Mouse (Mus musculus) midbrain, postnatal 0 days (tissue): ENCODE data around the gene Hk3. TPM values are rescaled to one million over a fixed set of nuclear protein-coding genes. Genes with fewer than 3 reads are reported as not detected.

Experiments
- ATAC-seq: fragments of 200-750 bp; cut with Nextera tagmentation; 2 replicates; pipeline ENCODE4 v1.8.0; 2017; ENCODE audit warnings: moderate number of reproducible peaks, mild to moderate bottlenecking, moderate TSS enrichment, moderate library complexity; ENCODE audit not compliant: low FRiP score
- DNase-seq: peaks from one replicate; pipeline ENCODE4 v3.0.0-alpha.2; 2015; ENCODE audit warnings: low spot score
- H3K27ac ChIP-seq: fragments of 300-500 bp; sonication (generic); 2 replicates; pipeline ENCODE4 v1.5.1; 2014; ENCODE audit warnings: low read depth, mild to moderate bottlenecking, low read length, mixed read lengths
- H3K27me3 ChIP-seq: fragments of 300-500 bp; sonication (generic); 2 replicates; pipeline ENCODE4 v1.6.1; 2014; ENCODE audit warnings: low read length, control low read depth, mixed read lengths; ENCODE audit not compliant: insufficient read depth
- H3K36me3 ChIP-seq: fragments of 300-500 bp; sonication (generic); 2 replicates; pipeline ENCODE4 v1.6.1; 2014; ENCODE audit warnings: low read length, control low read depth, mixed read lengths; ENCODE audit not compliant: insufficient read depth
- H3K4me1 ChIP-seq: fragments of 300-500 bp; sonication (generic); 2 replicates; pipeline ENCODE4 v1.6.1; 2014; ENCODE audit warnings: mild to moderate bottlenecking, control low read depth, antibody characterized with exemption, low read length, mixed read lengths; ENCODE audit not compliant: insufficient read depth
- H3K4me2 ChIP-seq: fragments of 300-500 bp; sonication (generic); 2 replicates; pipeline ENCODE4 v1.6.1; 2014; ENCODE audit warnings: low read depth, mild to moderate bottlenecking, low read length, mixed read lengths; ENCODE audit not compliant: poor library complexity, severe bottlenecking
- H3K4me3 ChIP-seq: fragments of 300-500 bp; sonication (generic); 2 replicates; pipeline ENCODE4 v1.5.1; 2014; ENCODE audit warnings: low read depth, mild to moderate bottlenecking, low read length, moderate library complexity
- H3K9ac ChIP-seq: fragments of 300-500 bp; sonication (generic); replicated peaks from 2 replicates; pipeline ENCODE4 v1.6.1; 2014; ENCODE audit warnings: mild to moderate bottlenecking, low read length, moderate library complexity, mixed read lengths; ENCODE audit not compliant: poor library complexity, severe bottlenecking
- H3K9me3 ChIP-seq: fragments of 300-500 bp; sonication (generic); 2 replicates; pipeline ENCODE4 v1.6.1; 2016; ENCODE audit warnings: low read length, control low read depth
- CTCF ChIP-seq: IDR thresholded peaks from 2 replicates; pipeline ENCODE4 v1.5.1; 2016; ENCODE audit warnings: antibody characterized with exemption, mild to moderate bottlenecking
- WGBS: fragments of 180-500 bp; shearing (Covaris S2); extraction: QIAGEN DNeasy Blood & Tissue Kit; methylation state at CpG from one replicate; pipeline ENCODE4 v1.1.7; 2014; 5-methylcytosine and 5-hydroxymethylcytosine counted together
- polyA plus RNA-seq: library from polyadenylated mRNA; unstranded; fragments of >200 nt; fragmentation: Nextera tagmentation; extraction: Ambion mirVana; gene quantifications from 2 replicates; pipeline ENCODE4 v1.2.1, GENCODE M21; 2015
- total RNA-seq: library from RNA; depleted of rRNA; stranded (reverse); fragments of >200 nt; gene quantifications from 2 replicates; pipeline ENCODE4 v1.2.3, GENCODE M21; 2014

Gene Hk3
- total and polyA plus RNA-seq, 2 experiments from 2014 or later = 0.80 to 1.0 TPM

- Histone ChIP-seq H3K27me3 (no peaks in the 10 kb centered on the region; the same call in 1 of the 2 replicates), H3K36me3 (no peaks in the 10 kb centered on the region), H3K4me2 (no peak overlapping the region), H3K9me3 (no peaks in the 10 kb centered on the region), H3K4me3 (no peak overlapping the region), H3K27ac (no peak overlapping the region), H3K4me1 (peaks cover 15% of the 10 kb centered on the region), H3K9ac (no peak overlapping the region)
- 42% methylated on average over 14 of the region's 14 CpGs for WGBS
- no peak for DNase-seq
- no peak for ATAC-seq
- no peak for TF ChIP-seq CTCF
These were observed 50.5 kb downstream of the Hk3 start for GRCm38 (mm10) chr13:54970521-54971247.

GRCm38 (mm10) chr13:54969513-54969912 lies 51.7 kb downstream of the Hk3 start:
- Histone ChIP-seq H3K9ac (no peak overlapping the region), H3K36me3 (no peaks in the 10 kb centered on the region), H3K4me2 (no peak overlapping the region), H3K4me1 (peaks cover 15% of the 10 kb centered on the region), H3K27me3 (no peaks in the 10 kb centered on the region; the same call in 1 of the 2 replicates), H3K4me3 (no peak overlapping the region), H3K9me3 (no peaks in the 10 kb centered on the region), H3K27ac (no peak overlapping the region)
- TF ChIP-seq CTCF = no peak
- ATAC-seq (no peak), DNase-seq (no peak)
- WGBS = 46% methylated on average over 9 of the region's 9 CpGs

- H3K4me1 ChIP-seq = peaks cover 15% of the 10 kb centered on the region
- 67% methylated on average over 5 of the region's 5 CpGs for whole genome bisulfite sequencing
- H3K4me2 ChIP-seq = no peak overlapping the region
- no peaks in the 10 kb centered on the region; the same call in 1 of the 2 replicates for H3K27me3 ChIP-seq
- no peaks in the 10 kb centered on the region for H3K9me3 ChIP-seq
- H3K36me3 ChIP-seq = no peaks in the 10 kb centered on the region
- no peak for ATAC-seq
- no peak overlapping the region for H3K4me3 ChIP-seq
- H3K9ac ChIP-seq = no peak overlapping the region
- no peak for TF ChIP-seq CTCF
- no peak for DNase-seq
- H3K27ac ChIP-seq = no peak overlapping the region
These were observed 52.5 kb downstream of the Hk3 start for GRCm38 (mm10) chr13:54968636-54969035.

GRCm38 (mm10) chr13:54967501-54967900 lies 53.7 kb downstream of the Hk3 start:
- 24% methylated on average over 11 of the region's 11 CpGs for WGBS
- peaks cover 15% of the 10 kb centered on the region for H3K4me1 ChIP-seq
- H3K9me3 ChIP-seq = no peaks in the 10 kb centered on the region
- no peak overlapping the region for H3K4me3 ChIP-seq
- ATAC-seq (no peak), DNase-seq (no peak)
- no peak overlapping the region for H3K9ac ChIP-seq
- no peaks in the 10 kb centered on the region; the same call in 1 of the 2 replicates for H3K27me3 ChIP-seq
- H3K27ac ChIP-seq = peak overlapping the region; percentile 2; the same call in 1 of the 2 replicates
- H3K36me3 ChIP-seq = no peaks in the 10 kb centered on the region
- no peak overlapping the region for H3K4me2 ChIP-seq
- TF ChIP-seq CTCF = no peak

GRCm38 (mm10) chr13:54965256-54965655 lies 55.9 kb downstream of the Hk3 start:
- peaks cover 15% of the 10 kb centered on the region for H3K4me1 ChIP-seq
- H3K27ac ChIP-seq = no peak overlapping the region
- H3K4me3 ChIP-seq = no peak overlapping the region
- H3K9me3 ChIP-seq = no peaks in the 10 kb centered on the region
- no peaks in the 10 kb centered on the region; the same call in 1 of the 2 replicates for H3K27me3 ChIP-seq
- WGBS = 86% methylated on average over 6 of the region's 6 CpGs
- no peak overlapping the region for H3K9ac ChIP-seq
- no peaks in the 10 kb centered on the region for H3K36me3 ChIP-seq
- ATAC-seq = no peak
- no peak overlapping the region for H3K4me2 ChIP-seq
- peak; percentile 61 for TF ChIP-seq CTCF
- no peak for DNase-seq

- no peak overlapping the region for H3K9ac ChIP-seq
- peaks cover 4% of the 10 kb centered on the region; the same call in 1 of the 2 replicates for H3K4me1 ChIP-seq
- H3K27ac ChIP-seq = no peak overlapping the region
- no peaks in the 10 kb centered on the region for H3K9me3 ChIP-seq
- no peaks in the 10 kb centered on the region for H3K36me3 ChIP-seq
- DNase-seq (no peak), ATAC-seq (no peak)
- 92% methylated on average over 3 of the region's 3 CpGs for WGBS
- no peaks in the 10 kb centered on the region for H3K27me3 ChIP-seq
- no peak overlapping the region for H3K4me2 ChIP-seq
- H3K4me3 ChIP-seq = no peak overlapping the region
- TF ChIP-seq CTCF = no peak
These were observed 60.7 kb downstream of the Hk3 start for GRCm38 (mm10) chr13:54960491-54960890.
